Mouse (Mus musculus) ES-E14 (cell line): ENCODE measurements around the gene Erc2. TPM values are rescaled to one million over a fixed set of nuclear protein-coding genes. Genes with fewer than 3 reads are reported as not detected.

Experiments
- DNase-seq: peaks from one replicate; pipeline ENCODE4 v3.0.0-alpha.2; 2013; ENCODE audit warnings: low read depth, low spot score
- H3K27ac ChIP-seq: 2 replicates; pipeline ENCODE4 v1.5.1; 2012; ENCODE audit warnings: low read depth, mild to moderate bottlenecking, low read length, moderate library complexity, mixed read lengths; ENCODE audit not compliant: poor library complexity, insufficient read depth, severe bottlenecking
- H3K36me3 ChIP-seq: 2 replicates; pipeline ENCODE4 v1.6.1; 2012; ENCODE audit warnings: mild to moderate bottlenecking, low read length, moderate library complexity, mixed read lengths; ENCODE audit not compliant: control insufficient read depth, poor library complexity, insufficient read depth, severe bottlenecking
- H3K4me1 ChIP-seq, 2 experiments: fragments of 150-350 bp in 1 of 2; sonication (generic) in 1 of 2; 2 replicates each; pipeline ENCODE4 v1.6.1; 2012; ENCODE audit warnings: low read length in 2 of 2, mild to moderate bottlenecking in 1 of 2, mixed read lengths in 1 of 2; ENCODE audit not compliant: control insufficient read depth in 2 of 2, insufficient read depth in 2 of 2, poor library complexity in 1 of 2
- H3K4me3 ChIP-seq, 2 experiments: fragments of 150-350 bp in 1 of 2; sonication (generic) in 1 of 2; 2 replicates each; pipeline ENCODE4 v1.5.1; 2012; ENCODE audit warnings: low read length in 2 of 2, low read depth in 1 of 2, mild to moderate bottlenecking in 1 of 2, mixed read lengths in 1 of 2; ENCODE audit not compliant: insufficient read depth in 1 of 2, poor library complexity in 1 of 2, severe bottlenecking in 1 of 2
- H3K9ac ChIP-seq: 2 replicates; pipeline ENCODE4 v1.6.1; 2012; ENCODE audit warnings: low read depth, mild to moderate bottlenecking, low read length, mixed read lengths; ENCODE audit not compliant: poor library complexity, insufficient read depth, severe bottlenecking
- H3K9me3 ChIP-seq: fragments of 150-350 bp; sonication (generic); 2 replicates; pipeline ENCODE4 v1.6.1; 2012; ENCODE audit warnings: low read depth, mild to moderate bottlenecking, low read length; ENCODE audit not compliant: control insufficient read depth, insufficient read depth
- CHD2 ChIP-seq: IDR thresholded peaks from 2 replicates; pipeline ENCODE4 v1.6.1; 2014; ENCODE audit warnings: mild to moderate bottlenecking, low read depth, low read length, inconsistent platforms
- HCFC1 ChIP-seq: IDR thresholded peaks from 2 replicates; pipeline ENCODE4 v1.6.1; 2012; ENCODE audit warnings: low read length, inconsistent platforms, borderline replicate concordance; ENCODE audit not compliant: insufficient read depth
- MAFK ChIP-seq: IDR thresholded peaks from 2 replicates; pipeline ENCODE4 v1.6.1; 2014; ENCODE audit warnings: mild to moderate bottlenecking, low read depth, low read length, inconsistent platforms; ENCODE audit not compliant: insufficient read depth
- ZC3H11A ChIP-seq: IDR thresholded peaks from 2 replicates; pipeline ENCODE4 v1.6.1; 2012; ENCODE audit warnings: low read depth, mild to moderate bottlenecking, inconsistent platforms, low read length, borderline replicate concordance
- ZNF384 ChIP-seq: IDR thresholded peaks from 2 replicates; pipeline ENCODE4 v1.6.1; 2012; ENCODE audit warnings: low read depth, low read length, inconsistent platforms
- in situ Hi-C, 2 experiments: fragments of 600-800 bp; cut with MboI; formaldehyde crosslinking; loops; one replicate each; pipeline ENCODE4 v1.15.1; 2025; ENCODE audit warnings: low sequenced_read_pairs in 2 of 2, inconsistent platforms in 1 of 2; ENCODE audit not compliant: unreplicated experiment in 2 of 2
- total RNA-seq: library from RNA; depleted of rRNA; stranded (reverse); fragments of 300-350 nt; gene quantifications from 2 replicates; pipeline ENCODE4 v1.2.3, GENCODE M21; 2012

Gene Erc2
- total RNA-seq, 1 experiment: 9.1 TPM

- H3K9ac ChIP-seq: no peak overlapping the region
- H3K27ac ChIP-seq: no peak overlapping the region
- no peak overlapping the region for H3K4me3 ChIP-seq
- no peaks in the 10 kb centered on the region for H3K4me1 ChIP-seq
- in situ Hi-C loops: no loop called here
- no peaks in the 10 kb centered on the region for H3K9me3 ChIP-seq
- TF ChIP-seq ZNF384: no peak
- TF ChIP-seq CHD2: no peak
- TF ChIP-seq MAFK: no peak
- TF ChIP-seq ZC3H11A: no peak
- TF ChIP-seq HCFC1: no peak
- DNase-seq: no peak
- H3K36me3 ChIP-seq: no peaks in the 10 kb centered on the region
Observed at GRCm38 (mm10) chr14:28434996-28435395, 812.8 kb downstream of the Erc2 start.

DNA sequence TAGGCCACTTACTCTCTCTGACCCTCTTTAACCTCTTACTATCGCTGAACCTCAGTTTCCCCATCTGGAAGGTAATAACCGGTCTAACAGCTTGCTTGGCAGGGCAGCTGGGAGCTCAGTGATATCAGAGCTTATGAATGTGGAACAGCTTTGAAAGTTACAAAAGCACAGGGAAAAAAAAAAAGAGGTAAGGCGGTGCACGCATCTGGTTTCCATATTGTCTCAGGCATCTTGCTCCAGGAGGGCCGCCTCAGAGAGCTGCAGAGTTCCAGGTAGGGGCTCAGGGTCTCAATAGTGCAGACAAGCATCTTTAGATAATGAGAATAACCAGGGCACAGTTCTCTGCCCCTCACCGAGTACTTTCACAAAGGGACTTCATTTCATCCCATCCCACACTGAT is 816.9 kb downstream of the Erc2 start:
- DNase-seq: no peak
- no peak overlapping the region for H3K4me3 ChIP-seq
- H3K9ac ChIP-seq: no peak overlapping the region
- TF ChIP-seq CHD2 (no peak), ZC3H11A (no peak), ZNF384 (no peak), MAFK (no peak), HCFC1 (no peak)
- H3K36me3 ChIP-seq: no peaks in the 10 kb centered on the region
- H3K27ac ChIP-seq: no peak overlapping the region
- no peaks in the 10 kb centered on the region for H3K4me1 ChIP-seq
- H3K9me3 ChIP-seq: no peaks in the 10 kb centered on the region
- in situ Hi-C loops: no loop called here

GRCm38 (mm10) chr14:28441240-28441967 is 819.2 kb downstream of the Erc2 start:
- no peaks in the 10 kb centered on the region for H3K36me3 ChIP-seq
- no peak overlapping the region for H3K4me3 ChIP-seq
- H3K27ac ChIP-seq: no peak overlapping the region
- TF ChIP-seq ZNF384 (no peak), CHD2 (no peak), MAFK (no peak), ZC3H11A (no peak), HCFC1 (no peak)
- no peaks in the 10 kb centered on the region for H3K4me1 ChIP-seq
- in situ Hi-C loops: no loop called here
- no peaks in the 10 kb centered on the region for H3K9me3 ChIP-seq
- no peak for DNase-seq
- no peak overlapping the region for H3K9ac ChIP-seq

GRCm38 (mm10) chr14:28443254-28443944 is 821.2 kb downstream of the Erc2 start:
- H3K4me1 ChIP-seq: no peaks in the 10 kb centered on the region

More at GRCm38 (mm10) chr14:28443254-28443944, 821.2 kb downstream of the Erc2 start:
- in situ Hi-C loops: no loop called here
- no peak overlapping the region for H3K9ac ChIP-seq
- no peak overlapping the region for H3K4me3 ChIP-seq
- TF ChIP-seq HCFC1: no peak
- no peak for TF ChIP-seq CHD2
- no peak for TF ChIP-seq ZC3H11A
- no peak for TF ChIP-seq MAFK
- TF ChIP-seq ZNF384: no peak
- no peak overlapping the region for H3K27ac ChIP-seq
- DNase-seq: no peak
- no peaks in the 10 kb centered on the region for H3K36me3 ChIP-seq
- no peaks in the 10 kb centered on the region for H3K9me3 ChIP-seq
